Mouse (Mus musculus) kidney, postnatal 4 days (tissue): ENCODE results near the gene Fth1.
A peak's percentile ranks its signal among the peaks of the same experiment; 100 is the strongest.

Experiments
- DNase-seq, 2 experiments: peaks; one replicate each; pipeline ENCODE4 v3.0.0; 2021; ENCODE audit warnings: mixed read lengths in 2 of 2

The Fth1 gene

GRCm38 (mm10) chr19:9992011-9992958, 11.9 kb downstream of the Fth1 start:
- DNase-seq: peak in 1 of 2 experiments; percentile 23

GRCm38 (mm10) chr19:9993036-9993656, 12.7 kb downstream of the Fth1 start:
- DNase-seq: peak; percentile 98

- no peak for DNase-seq
Measured at GRCm38 (mm10) chr19:9997204-9998062, 17.0 kb downstream of the Fth1 start.

- DNase-seq: no peak
Measured at GRCm38 (mm10) chr19:9998063-9998416, 17.6 kb downstream of the Fth1 start.

GRCm38 (mm10) chr19:9998736-9999486, 18.5 kb downstream of the Fth1 start:
- DNase-seq: no peak

- DNase-seq: peak in 1 of 2 experiments; percentile 46
Measured at GRCm38 (mm10) chr19:10000330-10000729, 19.9 kb downstream of the Fth1 start.

- no peak for DNase-seq
Measured at GRCm38 (mm10) chr19:10001206-10001969, 21.0 kb downstream of the Fth1 start, which contains the start of the genes Best1 and Rab3il1. Gene Best1 (minus strand): TSS chr19:10001633. Gene Rab3il1 (plus strand): TSS chr19:10001669.

GRCm38 (mm10) chr19:10003696-10004095, 23.3 kb downstream of the Fth1 start:
- DNase-seq: no peak

- DNase-seq: no peak
Measured at GRCm38 (mm10) chr19:10011408-10011807, 31.0 kb downstream of the Fth1 start.

- DNase-seq: peak; percentile 78 to 86
Measured at GRCm38 (mm10) chr19:10012827-10013278, 32.5 kb downstream of the Fth1 start.

GRCm38 (mm10) chr19:10013348-10013747, 33.0 kb downstream of the Fth1 start:
- DNase-seq: peak in 1 of 2 experiments; percentile 64

- DNase-seq: peak; percentile 56 to 72
Measured at GRCm38 (mm10) chr19:10013913-10014312, 33.5 kb downstream of the Fth1 start.

- peak in 1 of 2 experiments; percentile 62 for DNase-seq
Measured at GRCm38 (mm10) chr19:10014824-10015223, 34.4 kb downstream of the Fth1 start.

GRCm38 (mm10) chr19:10015442-10015841, 35.0 kb downstream of the Fth1 start:
- DNase-seq: no peak

- no peak for DNase-seq
Measured at GRCm38 (mm10) chr19:10016151-10016550, 35.8 kb downstream of the Fth1 start.

- DNase-seq: peak; percentile 93 to 95
Measured at GRCm38 (mm10) chr19:10017637-10018526, 37.5 kb downstream of the Fth1 start.

- DNase-seq: no peak
Measured at GRCm38 (mm10) chr19:10018527-10018818, 38.1 kb downstream of the Fth1 start.

- no peak for DNase-seq
Measured at GRCm38 (mm10) chr19:10019214-10019760, 38.9 kb downstream of the Fth1 start.

- DNase-seq: no peak
Measured at GRCm38 (mm10) chr19:10021981-10022380, 41.6 kb downstream of the Fth1 start.
